In the genomic region with DNA sequence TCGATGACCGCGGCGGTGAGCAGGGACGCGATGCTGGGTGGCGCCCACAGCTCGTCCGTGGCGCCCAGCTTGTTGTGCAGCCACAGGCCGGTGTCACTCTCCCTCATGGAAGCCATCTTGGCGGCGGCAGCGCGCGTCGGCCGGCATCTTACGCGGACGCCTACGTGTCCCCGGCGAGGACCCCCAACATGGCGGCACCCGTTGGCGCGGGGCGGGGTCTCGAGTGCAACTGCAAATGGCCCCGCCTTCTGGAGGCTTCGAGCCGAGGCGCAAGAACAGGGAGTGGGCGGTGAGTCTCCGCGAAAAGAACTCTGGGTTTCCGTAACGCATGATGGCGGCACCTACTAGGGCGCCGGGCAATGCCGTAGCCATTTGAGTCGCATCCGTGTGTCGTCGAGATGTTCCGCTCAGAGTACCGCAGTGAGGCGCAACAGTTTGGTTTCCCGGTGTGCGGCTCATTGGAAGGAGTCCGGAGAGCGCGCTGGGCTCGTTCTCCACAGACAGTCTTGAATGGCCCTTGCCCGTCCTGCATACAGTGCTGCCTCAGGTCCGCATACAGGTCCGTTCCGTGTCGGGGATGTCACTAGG, we compare ENCODE assay signal across 8 mouse cellular contexts. TPM values are rescaled to one million over a fixed set of nuclear protein-coding genes. Genes with fewer than 3 reads are reported as not detected.
DNase-seq lines count a peak whose midpoint lies in the region; ATAC-seq and TF ChIP-seq lines count a peak whose summit lies in the region.

TSS of gene Nelfa (minus strand) at position 294 of the 588 bp plus-strand sequence.

- TF ChIP-seq CTCF in cortical plate, adult 2 months (IDR thresholded peaks at IDR 0.05; ENCODE audit: extremely low read depth, insufficient read depth, low read length): no peak

- no peaks in the 10 kb centered on the region for H3K27me3 ChIP-seq in megakaryocyte, embryonic 14.5 days (replicated peaks)

- H3K27ac ChIP-seq in cortical plate, adult 2 months (ENCODE audit: insufficient read depth, low read length): peak within 1 kb of the TSS; percentile 74

- peaks cover 21% of the 10 kb centered on the region for H3K9me3 ChIP-seq in megakaryocyte, embryonic 14.5 days

- TF ChIP-seq POLR2A in cortical plate, adult 2 months (IDR thresholded peaks at IDR 0.05; ENCODE audit: extremely low read depth, insufficient read depth, low read length): peak; percentile 82; the same call in 1 of the 2 replicates

- DNase-seq in gastrocnemius, adult 8-10 months (ENCODE audit: low spot score in 2 of 2): peak; percentile 97 to 99
- peak; percentile 79 for DNase-seq in hindlimb bud, embryonic 11.5 days (ENCODE audit: extremely low spot score, low read depth, low spot score)
- peak; percentile 94 to 99 for DNase-seq in left cerebral cortex, adult 8-10 months (ENCODE audit: low spot score in 2 of 2)
- peak; percentile 100 for DNase-seq in right cerebral cortex, postnatal 10 days (ENCODE audit: low spot score in 2 of 2)
- DNase-seq in urinary bladder, postnatal 25 days (ENCODE audit: low spot score): peak; percentile 96

- peak; percentile 92 for ATAC-seq in activated CD4-positive, CD25-positive, alpha-beta regulatory T cell, adult 4 months

- peaks cover 41% of the 10 kb centered on the region for H3K36me3 ChIP-seq in megakaryocyte, embryonic 14.5 days (replicated peaks; ENCODE audit: low read length)

- peak within 1 kb of the TSS; percentile 61 for H3K4me3 ChIP-seq in cortical plate, adult 2 months (ENCODE audit: insufficient read depth, low read length)
- H3K4me3 ChIP-seq in megakaryocyte, embryonic 14.5 days (replicated peaks): peak within 1 kb of the TSS; percentile 100

- no peaks in the 10 kb centered on the region; the same call in 1 of the 2 replicates for H3K4me1 ChIP-seq in cortical plate, adult 2 months (ENCODE audit: control insufficient read depth, insufficient read depth, low read length)
- peaks cover 55% of the 10 kb centered on the region for H3K4me1 ChIP-seq in megakaryocyte, embryonic 14.5 days

RNA-seq across cellular contexts. Expression of gene Nelfa, which starts in this region (rescaled TPM):
- 10 to 100 TPM; 34.5 to 42.9 TPM for polyA plus RNA-seq in activated CD4-positive, CD25-positive, alpha-beta regulatory T cell, adult 4 months (2017; shearing (Covaris generic))
- polyA plus RNA-seq in cortical plate, adult 2 months (2012; rRNA removed): 26.2 and 27.1 TPM in 2 replicates
- total RNA-seq in gastrocnemius, adult 8-10 months (2022): 1 to 10 TPM; 5.7 to 7.0 (median 6.4) TPM
- 10 to 100 TPM; 18.5 to 19.9 (median 18.9) TPM for total RNA-seq in left cerebral cortex, adult 8-10 months (2022)
- 21.9 and 31.2 TPM in 2 replicates for polyA plus RNA-seq in megakaryocyte, embryonic 14.5 days (2012; ENCODE audit: insufficient read depth, low replicate concordance)

Comparison
In these comparisons a context has a peak if more than half of its experiments do, and no peak if none do; other contexts are left out.
1. Peak in every context shown above with its lines: DNase-seq, ATAC-seq, H3K4me3 ChIP-seq and H3K27ac ChIP-seq.